Mouse (Mus musculus): ENCODE data around the gene Tlx3. TPM values are rescaled to one million over a fixed set of nuclear protein-coding genes. Genes with fewer than 3 reads are reported as not detected.

The Tlx3 gene
- polyA plus RNA-seq, 1 experiment from 2014 or later: not detected

GRCm38 (mm10) chr11:33195531-33196446 lies 7.6 kb downstream of the Tlx3 start:
- H3K4me2 ChIP-seq (replicated peaks; ENCODE audit: low read depth): no peak overlapping the region
- ATAC-seq (ENCODE audit: low FRiP score, low TSS enrichment) (no peak), DNase-seq (ENCODE audit: low spot score) (no peak)
- peaks cover 5% of the 10 kb centered on the region for H3K9me3 ChIP-seq (ENCODE audit: control insufficient read depth, low read length)
- H3K27ac ChIP-seq (replicated peaks): no peak overlapping the region
- no peaks in the 10 kb centered on the region for H3K36me3 ChIP-seq (ENCODE audit: control insufficient read depth, insufficient read depth, low read length)
- no peak overlapping the region for H3K9ac ChIP-seq (ENCODE audit: low read length)
- H3K4me3 ChIP-seq (ENCODE audit: low read depth, low read length): no peak overlapping the region
- TF ChIP-seq EP300 (optimal IDR thresholded peaks at IDR 0.05) (no peak), CTCF (IDR thresholded peaks at IDR 0.05; ENCODE audit: low read depth) (no peak)
- no peaks in the 10 kb centered on the region for H3K4me1 ChIP-seq (replicated peaks; ENCODE audit: control insufficient read depth, insufficient read depth)
- peaks cover 31% of the 10 kb centered on the region for H3K27me3 ChIP-seq (ENCODE audit: control insufficient read depth, insufficient read depth, low read length)
- 6% methylated on average over 25 of the region's 25 CpGs for WGBS

- WGBS: 45% methylated on average over 7 of the region's 7 CpGs
- ATAC-seq (ENCODE audit: low FRiP score, low TSS enrichment): no peak
- DNase-seq (ENCODE audit: low spot score): no peak
- no peak overlapping the region for H3K9ac ChIP-seq (ENCODE audit: low read length)
- peaks cover 5% of the 10 kb centered on the region for H3K9me3 ChIP-seq (ENCODE audit: control insufficient read depth, low read length)
- peaks cover 26% of the 10 kb centered on the region for H3K27me3 ChIP-seq (ENCODE audit: control insufficient read depth, insufficient read depth, low read length)
- H3K4me3 ChIP-seq (ENCODE audit: low read depth, low read length): no peak overlapping the region
- H3K36me3 ChIP-seq (ENCODE audit: control insufficient read depth, insufficient read depth, low read length): no peaks in the 10 kb centered on the region
- no peaks in the 10 kb centered on the region for H3K4me1 ChIP-seq (replicated peaks; ENCODE audit: control insufficient read depth, insufficient read depth)
- H3K27ac ChIP-seq (replicated peaks): no peak overlapping the region
- no peak for TF ChIP-seq CTCF (IDR thresholded peaks at IDR 0.05; ENCODE audit: low read depth)
- no peak for TF ChIP-seq EP300 (optimal IDR thresholded peaks at IDR 0.05)
- H3K4me2 ChIP-seq (replicated peaks; ENCODE audit: low read depth): no peak overlapping the region
Measured at GRCm38 (mm10) chr11:33195061-33195460, 8.3 kb downstream of the Tlx3 start.

GRCm38 (mm10) chr11:33193695-33194094 lies 9.7 kb downstream of the Tlx3 start:
- Histone ChIP-seq H3K4me3 (ENCODE audit: low read depth, low read length) (no peak overlapping the region), H3K36me3 (ENCODE audit: control insufficient read depth, insufficient read depth, low read length) (no peaks in the 10 kb centered on the region), H3K4me2 (replicated peaks; ENCODE audit: low read depth) (no peak overlapping the region), H3K4me1 (replicated peaks; ENCODE audit: control insufficient read depth, insufficient read depth) (no peaks in the 10 kb centered on the region), H3K27me3 (ENCODE audit: control insufficient read depth, insufficient read depth, low read length) (peaks cover 18% of the 10 kb centered on the region; the same call in 1 of the 2 replicates), H3K27ac (replicated peaks) (no peak overlapping the region), H3K9me3 (ENCODE audit: control insufficient read depth, low read length) (0 out of 2 replicates have a peak, but pooled peaks cover under 1% of the 10 kb centered on the region), H3K9ac (ENCODE audit: low read length) (no peak overlapping the region)
- DNase-seq (ENCODE audit: low spot score) (no peak), ATAC-seq (ENCODE audit: low FRiP score, low TSS enrichment) (no peak)
- TF ChIP-seq EP300 (optimal IDR thresholded peaks at IDR 0.05) (no peak), CTCF (IDR thresholded peaks at IDR 0.05; ENCODE audit: low read depth) (no peak)
- WGBS: 6% methylated on average over 12 of the region's 12 CpGs

- Histone ChIP-seq H3K4me2 (replicated peaks; ENCODE audit: low read depth) (no peak overlapping the region), H3K36me3 (ENCODE audit: control insufficient read depth, insufficient read depth, low read length) (no peaks in the 10 kb centered on the region), H3K4me1 (replicated peaks; ENCODE audit: control insufficient read depth, insufficient read depth) (no peaks in the 10 kb centered on the region), H3K4me3 (ENCODE audit: low read depth, low read length) (no peak overlapping the region), H3K9ac (ENCODE audit: low read length) (no peak overlapping the region), H3K27ac (replicated peaks) (no peak overlapping the region), H3K27me3 (ENCODE audit: control insufficient read depth, insufficient read depth, low read length) (peaks cover 2% of the 10 kb centered on the region; the same call in 1 of the 2 replicates), H3K9me3 (ENCODE audit: control insufficient read depth, low read length) (no peaks in the 10 kb centered on the region)
- 82% methylated on average over 3 of the region's 3 CpGs for WGBS
- TF ChIP-seq CTCF (IDR thresholded peaks at IDR 0.05; ENCODE audit: low read depth) (no peak), EP300 (optimal IDR thresholded peaks at IDR 0.05) (no peak)
- DNase-seq (ENCODE audit: low spot score) (no peak), ATAC-seq (ENCODE audit: low FRiP score, low TSS enrichment) (no peak)
Measured at GRCm38 (mm10) chr11:33181804-33182203, 21.6 kb downstream of the Tlx3 start.

- no peak for DNase-seq (ENCODE audit: low spot score)
- no peaks in the 10 kb centered on the region for H3K9me3 ChIP-seq (ENCODE audit: control insufficient read depth, low read length)
- H3K27me3 ChIP-seq (ENCODE audit: control insufficient read depth, insufficient read depth, low read length): peaks cover 2% of the 10 kb centered on the region; the same call in 1 of the 2 replicates
- H3K27ac ChIP-seq (replicated peaks): no peak overlapping the region
- H3K4me1 ChIP-seq (replicated peaks; ENCODE audit: control insufficient read depth, insufficient read depth): no peaks in the 10 kb centered on the region
- peak overlapping the region; percentile 24; the same call in 1 of the 2 replicates for H3K4me2 ChIP-seq (replicated peaks; ENCODE audit: low read depth)
- H3K36me3 ChIP-seq (ENCODE audit: control insufficient read depth, insufficient read depth, low read length): no peaks in the 10 kb centered on the region
- no peak for ATAC-seq (ENCODE audit: low FRiP score, low TSS enrichment)
- no peak for TF ChIP-seq CTCF (IDR thresholded peaks at IDR 0.05; ENCODE audit: low read depth)
- no peak for TF ChIP-seq EP300 (optimal IDR thresholded peaks at IDR 0.05)
- 0 out of 2 replicates have a peak overlapping the region, but pooled peaks have one; percentile 27 for H3K9ac ChIP-seq (ENCODE audit: low read length)
- 0 out of 2 replicates have a peak overlapping the region, but pooled peaks have one; percentile 8 for H3K4me3 ChIP-seq (ENCODE audit: low read depth, low read length)
- 4% methylated on average over 18 of the region's 18 CpGs for WGBS
Measured at GRCm38 (mm10) chr11:33180701-33181116, 22.7 kb downstream of the Tlx3 start.

GRCm38 (mm10) chr11:33179802-33180201 lies 23.6 kb downstream of the Tlx3 start:
- DNase-seq (ENCODE audit: low spot score) (no peak), ATAC-seq (ENCODE audit: low FRiP score, low TSS enrichment) (no peak)
- H3K27ac ChIP-seq (replicated peaks): no peak overlapping the region
- no peaks in the 10 kb centered on the region for H3K9me3 ChIP-seq (ENCODE audit: control insufficient read depth, low read length)
- TF ChIP-seq EP300 (optimal IDR thresholded peaks at IDR 0.05): no peak
- TF ChIP-seq CTCF (IDR thresholded peaks at IDR 0.05; ENCODE audit: low read depth): no peak
- H3K4me1 ChIP-seq (replicated peaks; ENCODE audit: control insufficient read depth, insufficient read depth): no peaks in the 10 kb centered on the region
- no peak overlapping the region for H3K4me2 ChIP-seq (replicated peaks; ENCODE audit: low read depth)
- H3K9ac ChIP-seq (ENCODE audit: low read length): no peak overlapping the region
- H3K27me3 ChIP-seq (ENCODE audit: control insufficient read depth, insufficient read depth, low read length): peaks cover 2% of the 10 kb centered on the region; the same call in 1 of the 2 replicates
- WGBS: 76% methylated on average over 1 of the region's 1 CpGs
- no peaks in the 10 kb centered on the region for H3K36me3 ChIP-seq (ENCODE audit: control insufficient read depth, insufficient read depth, low read length)
- H3K4me3 ChIP-seq (ENCODE audit: low read depth, low read length): no peak overlapping the region
